Mouse (Mus musculus) stomach, postnatal 0 days (tissue): ENCODE measurements at regions not wholly inside any gene's neighbourhood (a gene's known extent, or its start where the extent isn't known, plus 50 kb on each side); places are given as distances from the start of the nearest gene placed in this dataset.

ENCODE experiments used
- ATAC-seq: fragments of 200-750 bp; cut with Nextera tagmentation; 2 replicates; pipeline ENCODE4 v1.8.0; 2017; ENCODE audit not compliant: low FRiP score, low TSS enrichment
- DNase-seq: peaks from one replicate; pipeline ENCODE4 v3.0.0-alpha.2; 2016; ENCODE audit warnings: low spot score
- H3K27ac ChIP-seq: fragments of 300-500 bp; sonication (generic); replicated peaks from 2 replicates; pipeline ENCODE4 v1.5.1; 2014; ENCODE audit warnings: mild to moderate bottlenecking, control low read depth
- H3K27me3 ChIP-seq: fragments of 300-500 bp; sonication (generic); 2 replicates; pipeline ENCODE4 v1.6.1; 2014; ENCODE audit warnings: low read length; ENCODE audit not compliant: control insufficient read depth, insufficient read depth
- H3K36me3 ChIP-seq: fragments of 300-500 bp; sonication (generic); 2 replicates; pipeline ENCODE4 v1.6.1; 2014; ENCODE audit warnings: low read length, mixed read lengths; ENCODE audit not compliant: control insufficient read depth, insufficient read depth
- H3K4me1 ChIP-seq: fragments of 300-500 bp; sonication (generic); replicated peaks from 2 replicates; pipeline ENCODE4 v1.6.1; 2014; ENCODE audit warnings: antibody characterized with exemption; ENCODE audit not compliant: control insufficient read depth, insufficient read depth
- H3K4me2 ChIP-seq: fragments of 300-500 bp; sonication (generic); replicated peaks from 2 replicates; pipeline ENCODE4 v1.6.1; 2014; ENCODE audit warnings: low read depth, mild to moderate bottlenecking, control low read depth, moderate library complexity
- H3K4me3 ChIP-seq: fragments of 300-500 bp; sonication (generic); 2 replicates; pipeline ENCODE4 v1.5.1; 2014; ENCODE audit warnings: low read depth, low read length, control low read depth
- H3K9ac ChIP-seq: fragments of 300-500 bp; sonication (generic); 2 replicates; pipeline ENCODE4 v1.6.1; 2014; ENCODE audit warnings: mild to moderate bottlenecking, low read length, control low read depth, mixed read lengths
- H3K9me3 ChIP-seq: fragments of 300-500 bp; sonication (generic); 2 replicates; pipeline ENCODE4 v1.6.1; 2016; ENCODE audit warnings: low read length; ENCODE audit not compliant: control insufficient read depth
- CTCF ChIP-seq: IDR thresholded peaks from 2 replicates; pipeline ENCODE4 v1.5.1; 2016; ENCODE audit warnings: antibody characterized with exemption, low read depth, mild to moderate bottlenecking, moderate library complexity
- EP300 ChIP-seq: optimal IDR thresholded peaks from 2 replicates; pipeline ENCODE3; 2016; ENCODE audit warnings: antibody characterized with exemption
- WGBS: fragments of 180-500 bp; shearing (Covaris S2); extraction: QIAGEN DNeasy Blood & Tissue Kit; methylation state at CpG from one replicate; pipeline ENCODE4 v1.1.7; 2014; 5-methylcytosine and 5-hydroxymethylcytosine counted together

DNA sequence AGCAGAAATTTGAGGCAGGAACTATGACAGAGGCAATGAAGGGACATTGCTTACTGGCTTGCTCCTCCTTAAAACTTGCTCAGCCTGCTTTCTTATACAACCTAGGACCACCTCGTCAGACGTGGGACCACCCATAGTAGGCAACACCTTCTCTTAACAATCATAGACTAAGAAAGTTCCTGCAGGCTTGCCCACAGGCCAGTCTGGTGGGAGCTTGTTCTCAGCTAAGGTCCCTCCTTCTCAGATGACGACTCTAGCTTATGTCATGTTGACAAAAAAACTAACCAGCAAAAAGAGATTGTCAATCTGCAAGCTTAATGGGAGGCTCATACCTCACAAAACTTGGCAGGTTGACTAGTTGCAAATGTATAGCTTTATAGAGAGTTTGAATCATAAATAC, 56.5 kb upstream of the Lsm6 start:
- H3K4me3 ChIP-seq: no peak overlapping the region
- no peak overlapping the region for H3K9ac ChIP-seq
- H3K27ac ChIP-seq: no peak overlapping the region
- ATAC-seq (no peak), DNase-seq (no peak)
- H3K9me3 ChIP-seq: no peaks in the 10 kb centered on the region
- no peaks in the 10 kb centered on the region for H3K4me1 ChIP-seq
- WGBS: 67% methylated on average over 3 of the region's 3 CpGs
- no peak overlapping the region for H3K4me2 ChIP-seq
- no peaks in the 10 kb centered on the region for H3K27me3 ChIP-seq
- no peaks in the 10 kb centered on the region for H3K36me3 ChIP-seq
- TF ChIP-seq EP300 (no peak), CTCF (no peak)

- ATAC-seq (no peak), DNase-seq (no peak)
- WGBS: 83% methylated on average over 6 of the region's 6 CpGs
- no peaks in the 10 kb centered on the region for H3K27me3 ChIP-seq
- no peaks in the 10 kb centered on the region for H3K4me1 ChIP-seq
- no peaks in the 10 kb centered on the region for H3K36me3 ChIP-seq
- no peaks in the 10 kb centered on the region for H3K9me3 ChIP-seq
- no peak overlapping the region for H3K9ac ChIP-seq
- H3K27ac ChIP-seq: no peak overlapping the region
- TF ChIP-seq EP300 (no peak), CTCF (no peak)
- H3K4me3 ChIP-seq: no peak overlapping the region
- H3K4me2 ChIP-seq: no peak overlapping the region
These were observed 68.8 kb upstream of the Lsm6 start for GRCm38 (mm10) chr8:78889708-78890107.

GRCm38 (mm10) chr8:78890571-78890970, 69.6 kb upstream of the Lsm6 start:
- H3K27ac ChIP-seq: no peak overlapping the region
- no peaks in the 10 kb centered on the region for H3K9me3 ChIP-seq
- H3K9ac ChIP-seq: no peak overlapping the region
- whole genome bisulfite sequencing: 41% methylated on average over 4 of the region's 4 CpGs
- no peaks in the 10 kb centered on the region for H3K27me3 ChIP-seq
- DNase-seq (no peak), ATAC-seq (peak; percentile 54; the same call in 1 of the 2 replicates)
- no peaks in the 10 kb centered on the region for H3K36me3 ChIP-seq
- TF ChIP-seq EP300: no peak
- TF ChIP-seq CTCF: no peak
- no peak overlapping the region for H3K4me2 ChIP-seq
- H3K4me1 ChIP-seq: no peaks in the 10 kb centered on the region
- H3K4me3 ChIP-seq: no peak overlapping the region

DNA sequence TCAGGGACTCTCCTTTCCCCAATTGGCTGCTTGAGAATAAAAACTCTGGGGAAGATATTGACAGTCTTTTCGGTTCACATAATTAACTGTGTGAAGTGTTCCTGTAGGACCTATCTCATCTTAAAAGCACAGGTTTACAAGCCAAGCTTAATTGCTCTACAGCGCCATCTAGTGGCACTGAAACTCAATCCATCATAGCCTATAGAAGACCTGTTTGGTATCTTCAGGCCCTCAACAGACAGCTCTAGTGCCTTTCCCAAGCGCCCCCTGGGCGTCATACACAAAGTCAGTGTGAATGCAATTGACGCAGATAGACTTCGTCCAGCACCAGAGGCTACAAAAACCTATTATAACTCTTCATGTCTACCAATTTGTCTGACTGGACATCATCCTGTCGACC, 78.9 kb upstream of the Lsm6 start:
- TF ChIP-seq CTCF (peak; percentile 86), EP300 (no peak)
- H3K4me1 ChIP-seq: no peaks in the 10 kb centered on the region
- no peak overlapping the region for H3K4me3 ChIP-seq
- no peak overlapping the region for H3K4me2 ChIP-seq
- H3K36me3 ChIP-seq: no peaks in the 10 kb centered on the region
- H3K9ac ChIP-seq: no peak overlapping the region
- no peak overlapping the region for H3K27ac ChIP-seq
- 34% methylated on average over 7 of the region's 7 CpGs for WGBS
- no peaks in the 10 kb centered on the region for H3K9me3 ChIP-seq
- DNase-seq: peak; percentile 75
- no peaks in the 10 kb centered on the region for H3K27me3 ChIP-seq
- peak; percentile 51; the same call in 1 of the 2 replicates for ATAC-seq

DNA sequence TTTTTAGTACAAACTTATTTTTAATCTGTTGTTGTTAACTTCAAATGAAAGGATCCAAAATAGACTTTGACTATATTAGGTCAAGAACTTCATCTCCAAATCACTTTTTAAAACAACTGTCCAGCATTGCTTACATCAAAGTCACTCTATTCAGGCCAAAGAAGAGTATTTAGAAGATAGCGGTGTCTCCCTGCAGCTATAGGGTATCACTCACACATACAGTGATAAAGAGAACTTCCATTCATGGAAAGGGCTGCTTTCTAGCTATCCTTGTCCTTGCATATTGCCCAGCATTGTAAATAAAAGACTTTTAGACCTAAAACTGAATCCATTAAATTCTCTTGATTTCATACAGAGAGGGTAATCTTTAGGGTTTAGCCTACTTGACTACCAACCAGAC, 82.1 kb upstream of the Lsm6 start:
- Histone ChIP-seq H3K9ac (no peak overlapping the region), H3K9me3 (no peaks in the 10 kb centered on the region), H3K4me2 (no peak overlapping the region), H3K4me1 (no peaks in the 10 kb centered on the region), H3K36me3 (no peaks in the 10 kb centered on the region), H3K4me3 (no peak overlapping the region), H3K27me3 (no peaks in the 10 kb centered on the region), H3K27ac (no peak overlapping the region)
- no peak for TF ChIP-seq EP300
- TF ChIP-seq CTCF: no peak
- DNase-seq: no peak
- no peak for ATAC-seq
- WGBS: 86% methylated on average over 1 of the region's 1 CpGs

DNA sequence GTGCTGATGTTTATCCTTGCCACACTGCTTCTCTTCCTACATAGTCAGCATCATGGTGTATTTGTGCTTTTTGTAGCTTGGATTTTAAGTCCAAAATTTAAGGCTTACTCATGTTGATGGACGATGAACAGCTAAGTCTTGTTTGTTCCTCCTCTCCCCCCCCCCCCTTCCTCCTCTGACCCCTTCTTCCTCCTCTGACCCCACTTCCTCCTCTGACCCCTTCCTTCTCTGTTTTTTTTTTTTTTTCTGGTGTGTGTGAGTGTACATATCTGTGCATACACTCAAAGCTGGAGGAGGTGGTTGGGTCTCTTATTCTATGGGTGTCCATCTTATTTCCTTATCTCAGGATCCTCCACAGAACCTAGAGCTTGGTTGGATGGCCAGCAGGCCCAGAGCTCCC, 87.0 kb upstream of the Lsm6 start:
- no peak overlapping the region for H3K27ac ChIP-seq
- no peak for ATAC-seq
- H3K4me1 ChIP-seq: no peaks in the 10 kb centered on the region
- H3K27me3 ChIP-seq: no peaks in the 10 kb centered on the region
- WGBS: 43% methylated on average over 1 of the region's 1 CpGs
- H3K4me2 ChIP-seq: no peak overlapping the region
- H3K9ac ChIP-seq: no peak overlapping the region
- H3K4me3 ChIP-seq: no peak overlapping the region
- no peak for TF ChIP-seq CTCF
- no peak for TF ChIP-seq EP300
- H3K36me3 ChIP-seq: no peaks in the 10 kb centered on the region
- no peak for DNase-seq
- no peaks in the 10 kb centered on the region for H3K9me3 ChIP-seq
